Mouse (Mus musculus) brain, embryonic 14.5 days (tissue): ENCODE measurements at regions not wholly inside any gene's neighbourhood (a gene's known extent, or its start where the extent isn't known, plus 50 kb on each side); places are given as distances from the start of the nearest gene placed in this dataset.

Experiments
- CTCF ChIP-seq: fragments of 200-500 bp; IDR thresholded peaks from 2 replicates; pipeline ENCODE4 v1.5.1; 2012; ENCODE audit warnings: inconsistent platforms, mild to moderate bottlenecking, moderate library complexity, borderline replicate concordance; ENCODE audit not compliant: insufficient read depth, insufficient read length; ENCODE audit errors: extremely low read depth
- POLR2A ChIP-seq: fragments of 200-500 bp; IDR thresholded peaks from 2 replicates; pipeline ENCODE4 v1.6.1; 2012; ENCODE audit warnings: mild to moderate bottlenecking, inconsistent platforms, borderline replicate concordance; ENCODE audit not compliant: poor library complexity, insufficient read depth, insufficient read length, severe bottlenecking; ENCODE audit errors: extremely low read depth

DNA sequence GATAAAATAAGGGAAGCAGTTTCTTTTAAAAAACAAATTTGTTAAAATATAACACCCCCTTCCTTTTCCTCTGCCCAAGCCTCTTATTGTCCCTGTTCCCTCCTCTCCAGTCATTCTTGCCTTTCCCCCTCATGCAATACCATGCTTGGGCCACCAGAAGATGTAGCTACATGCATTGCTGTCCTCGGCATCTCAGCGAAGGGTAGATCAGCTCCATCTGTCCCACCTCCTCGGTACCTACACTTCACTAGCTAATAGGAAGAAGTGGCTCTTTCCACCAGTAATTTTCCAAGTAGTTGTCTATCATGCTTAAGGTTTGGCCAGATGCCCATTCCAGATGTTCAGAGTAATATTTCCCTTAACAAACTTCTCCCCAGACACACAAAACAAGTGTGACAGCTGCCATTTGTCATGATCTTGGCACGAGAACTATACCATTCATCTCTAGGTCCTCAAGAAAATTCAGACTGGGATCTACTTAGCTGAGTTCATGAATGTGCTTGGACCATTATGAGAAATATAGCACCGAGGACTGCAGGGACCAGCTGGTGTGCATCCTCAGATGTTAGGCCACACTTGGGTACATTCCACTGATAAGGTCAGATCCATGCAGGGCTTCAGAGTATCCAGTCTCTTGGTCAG, 198.7 kb upstream of the Tnp1 start:
- no peak for TF ChIP-seq CTCF
- no peak for TF ChIP-seq POLR2A
